Mouse (Mus musculus) lung, adult 10 weeks (tissue): ENCODE measurements around the gene Ssxb9. TPM values are rescaled to one million over a fixed set of nuclear protein-coding genes. Genes with fewer than 3 reads are reported as not detected.

Experiments
- polyA plus RNA-seq: library from polyadenylated mRNA; stranded (reverse); fragments of 350-450 nt; fragmentation: Illumina TruSeq; extraction: RNeasy Lipid Tissue Mini Kit (QIAGEN cat#74804); gene quantifications from one replicate; pipeline ENCODE4 v1.2.3, GENCODE M21; 2014; ENCODE audit warnings: low read depth, low replicate concordance; ENCODE audit not compliant: insufficient read depth

Gene Ssxb9
- not detected for polyA plus RNA-seq

GRCm38 (mm10) chrX:8366678-8367077 lies at the start of gene Ssxb9:
Gene Ssxb9, plus strand, starts transcription at chrX:8366978.

GRCm38 (mm10) chrX:8327124-8327523 lies 39.7 kb upstream of the Ssxb9 start, which contains the start of gene Ssxb10:
Gene Ssxb10, plus strand, starts transcription at chrX:8327424.

DNA sequence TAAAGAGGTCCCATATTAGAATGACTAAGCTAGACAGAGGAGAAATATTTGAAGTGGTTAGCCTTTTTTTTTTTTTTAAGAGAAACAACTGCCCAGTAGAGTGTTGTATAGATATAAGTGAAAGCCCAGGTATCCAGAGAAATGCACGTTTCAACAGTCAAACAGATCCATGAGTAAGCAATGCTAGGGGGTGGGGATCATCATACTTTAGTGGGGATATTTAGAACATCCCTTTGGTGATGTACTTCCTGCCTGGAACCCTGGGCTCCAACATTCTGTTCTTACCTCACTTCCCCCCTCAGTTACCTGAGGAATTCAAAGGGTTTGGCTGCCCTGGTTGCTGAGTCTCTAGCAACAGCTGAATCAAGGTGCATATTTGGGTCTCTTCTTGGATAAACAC lies 46.2 kb downstream of the Ssxb9 start, which contains the start of gene Ssxb1:
Gene Ssxb1, plus strand, starts transcription at position 301 of the 400 bp plus-strand sequence.

Other genes with a start within 250 kb of the Ssxb9 start
- 16.6 TPM for gene Wdr13, start 234.1 kb upstream of the Ssxb9 start, polyA plus RNA-seq
- 236 TPM for gene Rbm3, start 221.1 kb upstream of the Ssxb9 start, polyA plus RNA-seq
- 3.7 TPM for gene Tbc1d25, start 190.8 kb upstream of the Ssxb9 start, polyA plus RNA-seq
- 41.6 TPM for gene Ebp, start 173.5 kb upstream of the Ssxb9 start, polyA plus RNA-seq
- 14.2 TPM for gene Porcn, start 160.5 kb upstream of the Ssxb9 start, polyA plus RNA-seq
- 14.5 TPM for gene Ftsj1, start 114.6 kb upstream of the Ssxb9 start, polyA plus RNA-seq
- 23.9 TPM for gene Slc38a5, start 95.8 kb upstream of the Ssxb9 start, polyA plus RNA-seq
- not detected for gene Ssxb10, start 39.6 kb upstream of the Ssxb9 start, polyA plus RNA-seq
- gene Ssxb1, start 46.3 kb downstream of the Ssxb9 start, polyA plus RNA-seq, result not detected
- gene Ssxb2, start 94.7 kb downstream of the Ssxb9 start, polyA plus RNA-seq, result not detected
- not detected for gene Gm14459, start 158.0 kb downstream of the Ssxb9 start, polyA plus RNA-seq
- not detected for gene Ssxb6, start 181.3 kb downstream of the Ssxb9 start, polyA plus RNA-seq
- not detected for gene Ssxb3, start 224.8 kb downstream of the Ssxb9 start, polyA plus RNA-seq